Mouse (Mus musculus) brain, adult 2 months (tissue): ENCODE results near the gene Mylpf.

ENCODE experiments used
- DNase-seq: peaks from one replicate; pipeline ENCODE4 v3.0.0; 2011; ENCODE audit warnings: low read depth, low spot score

Gene Mylpf

GRCm38 (mm10) chr7:127259186-127259905 is 50.7 kb downstream of the Mylpf start:
- DNase-seq = peak; percentile 49

- DNase-seq = peak; percentile 100
Measured at GRCm38 (mm10) chr7:127260309-127261111, 51.8 kb downstream of the Mylpf start, which contains the start of gene Dctpp1. TSS of gene Dctpp1 (minus strand) at chr7:127260709.

GRCm38 (mm10) chr7:127262218-127262961 is 53.7 kb downstream of the Mylpf start:
- DNase-seq = no peak

DNA sequence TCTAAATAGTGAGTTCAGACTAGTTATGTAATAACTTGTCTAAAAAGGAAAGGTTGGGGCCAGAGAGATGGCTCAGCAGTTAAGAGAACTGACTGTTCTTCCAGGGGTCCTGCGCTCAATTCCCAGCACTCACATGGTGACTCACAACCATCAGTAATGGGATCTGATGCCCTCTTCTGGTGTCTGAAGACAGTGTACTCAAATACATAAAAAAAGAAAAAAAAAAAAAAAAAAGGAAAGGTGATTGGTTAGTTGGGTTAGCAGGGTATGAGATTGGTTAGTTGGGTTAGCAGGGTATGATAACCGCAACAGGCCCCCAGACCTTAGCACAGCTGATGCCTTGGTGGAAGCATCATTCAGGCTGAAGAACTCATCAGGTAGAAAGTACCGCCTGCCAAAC is 54.8 kb downstream of the Mylpf start:
- DNase-seq = no peak
